Mouse (Mus musculus) kidney, adult 2 months (tissue): ENCODE measurements around the gene Prr9. TPM values are rescaled to one million over a fixed set of nuclear protein-coding genes. Genes with fewer than 3 reads are reported as not detected.

Experiments
- DNase-seq: peaks from one replicate; pipeline ENCODE4 v3.0.0; 2021
- H3K27ac ChIP-seq: fragments of 200-500 bp; 2 replicates; pipeline ENCODE4 v1.5.1; 2012; ENCODE audit warnings: low read depth, low read length, control low read depth, inconsistent platforms; ENCODE audit not compliant: insufficient read depth
- H3K27me3 ChIP-seq: fragments of 200-500 bp; replicated peaks from 2 replicates; pipeline ENCODE4 v1.6.1; 2012; ENCODE audit warnings: mild to moderate bottlenecking, moderate library complexity, low read length, inconsistent platforms; ENCODE audit not compliant: control insufficient read depth, insufficient read depth
- H3K36me3 ChIP-seq: fragments of 200-500 bp; 2 replicates; pipeline ENCODE4 v1.6.1; 2012; ENCODE audit warnings: mild to moderate bottlenecking, moderate library complexity, low read length, inconsistent platforms; ENCODE audit not compliant: control insufficient read depth, insufficient read depth
- H3K4me1 ChIP-seq: fragments of 200-500 bp; 2 replicates; pipeline ENCODE4 v1.6.1; 2011; ENCODE audit warnings: low read length; ENCODE audit not compliant: control insufficient read depth, insufficient read depth
- H3K4me3 ChIP-seq: fragments of 200-500 bp; 2 replicates; pipeline ENCODE4 v1.5.1; 2011; ENCODE audit warnings: mild to moderate bottlenecking, low read depth, low read length, control low read depth; ENCODE audit not compliant: insufficient read depth
- CTCF ChIP-seq: fragments of 200-500 bp; conservative IDR thresholded peaks from 2 replicates; pipeline ENCODE4 v1.5.1; 2011; ENCODE audit warnings: low read depth, mild to moderate bottlenecking, control low read depth, low read length, moderate library complexity, mixed read lengths; ENCODE audit not compliant: insufficient read depth, insufficient read length
- POLR2A ChIP-seq: fragments of 200-500 bp; IDR thresholded peaks from one replicate; pipeline ENCODE4 v1.6.1; 2011; ENCODE audit warnings: low read depth, low read length, control low read depth
- WGBS: fragments of 180-500 bp; shearing (Covaris S2); methylation state at CpG from one replicate; pipeline ENCODE4 v1.1.7; 2018; 5-methylcytosine and 5-hydroxymethylcytosine counted together
- polyA plus RNA-seq: library from polyadenylated mRNA; depleted of rRNA; stranded (reverse); fragments of >200 nt; gene quantifications from 2 replicates; pipeline ENCODE4 v1.2.3, GENCODE M21; 2012

Gene Prr9
- polyA plus RNA-seq, 1 experiment: not detected

DNA sequence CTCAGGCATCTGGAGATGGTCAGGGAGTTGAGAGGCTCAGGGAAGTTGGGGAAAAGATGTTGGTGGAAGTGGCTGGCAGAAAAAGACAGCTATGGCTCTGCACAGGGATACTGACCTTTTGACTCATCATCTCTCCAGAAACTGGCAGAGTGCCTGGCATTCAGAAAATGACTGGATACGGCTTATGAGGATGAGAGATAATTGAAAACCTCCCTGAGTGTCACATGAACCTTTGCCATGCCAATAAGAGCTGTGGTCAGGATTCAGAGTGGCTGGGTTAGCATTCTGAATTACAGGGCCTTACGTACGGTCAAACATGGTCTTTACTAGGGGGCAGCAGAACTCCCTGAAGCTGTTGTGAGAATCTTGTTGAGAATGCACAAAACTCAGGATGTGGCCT, 2.8 kb downstream of the Prr9 start:
- Histone ChIP-seq H3K4me3 (no peak overlapping the region), H3K36me3 (no peaks in the 10 kb centered on the region), H3K4me1 (no peaks in the 10 kb centered on the region), H3K27me3 (no peaks in the 10 kb centered on the region), H3K27ac (no peak overlapping the region)
- DNase-seq: no peak
- TF ChIP-seq POLR2A (no peak), CTCF (no peak)
- 73% methylated on average over 3 of the region's 3 CpGs for WGBS

DNA sequence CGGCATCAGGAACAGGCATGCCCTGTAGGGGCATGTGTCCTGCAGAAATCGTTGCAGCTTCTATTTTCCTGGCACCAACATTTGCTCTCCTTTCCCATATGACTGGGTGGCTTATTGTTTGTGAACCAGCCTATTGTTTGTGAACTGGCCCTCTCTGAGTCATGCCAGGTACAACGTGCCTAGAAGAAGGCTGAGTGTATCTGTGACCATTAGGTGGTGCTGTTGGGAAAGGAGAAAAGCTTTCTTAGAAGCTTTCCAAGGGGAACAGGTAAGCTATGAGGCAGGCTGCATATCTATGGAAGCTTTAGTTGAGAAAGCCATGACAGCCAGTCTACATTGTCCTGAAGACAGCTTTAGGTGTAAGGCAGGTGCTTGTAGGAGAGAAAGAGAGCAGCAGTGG, 5.8 kb downstream of the Prr9 start:
- Histone ChIP-seq H3K27ac (no peak overlapping the region), H3K27me3 (no peaks in the 10 kb centered on the region), H3K4me3 (no peak overlapping the region), H3K36me3 (no peaks in the 10 kb centered on the region), H3K4me1 (no peaks in the 10 kb centered on the region)
- 35% methylated on average over 3 of the region's 3 CpGs for WGBS
- DNase-seq: peak; percentile 33
- TF ChIP-seq CTCF (peak; percentile 44; the same call in 1 of the 2 replicates), POLR2A (no peak)

DNA sequence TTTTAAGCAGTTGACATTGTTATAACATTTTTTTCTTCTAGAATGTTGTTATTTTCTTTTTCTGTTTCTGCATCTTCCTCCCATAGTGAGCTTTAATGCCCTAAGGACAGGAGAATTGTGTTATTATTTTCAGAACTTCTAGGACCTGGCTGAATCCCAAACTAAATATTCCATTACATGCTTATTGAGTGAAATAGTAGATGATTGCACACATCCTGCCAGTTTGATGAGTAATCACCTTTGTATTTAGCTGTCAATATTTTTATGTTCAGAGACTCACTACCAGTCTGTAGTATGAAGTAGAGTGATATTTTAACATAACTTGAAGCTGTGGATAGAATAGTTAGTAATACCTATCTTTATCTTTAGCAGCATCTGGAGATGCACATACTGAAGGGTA, 12.2 kb downstream of the Prr9 start:
- H3K27ac ChIP-seq: no peak overlapping the region
- no peaks in the 10 kb centered on the region for H3K27me3 ChIP-seq
- no peaks in the 10 kb centered on the region for H3K4me1 ChIP-seq
- TF ChIP-seq POLR2A (no peak), CTCF (no peak)
- no peaks in the 10 kb centered on the region for H3K36me3 ChIP-seq
- H3K4me3 ChIP-seq: no peak overlapping the region
- no peak for DNase-seq

DNA sequence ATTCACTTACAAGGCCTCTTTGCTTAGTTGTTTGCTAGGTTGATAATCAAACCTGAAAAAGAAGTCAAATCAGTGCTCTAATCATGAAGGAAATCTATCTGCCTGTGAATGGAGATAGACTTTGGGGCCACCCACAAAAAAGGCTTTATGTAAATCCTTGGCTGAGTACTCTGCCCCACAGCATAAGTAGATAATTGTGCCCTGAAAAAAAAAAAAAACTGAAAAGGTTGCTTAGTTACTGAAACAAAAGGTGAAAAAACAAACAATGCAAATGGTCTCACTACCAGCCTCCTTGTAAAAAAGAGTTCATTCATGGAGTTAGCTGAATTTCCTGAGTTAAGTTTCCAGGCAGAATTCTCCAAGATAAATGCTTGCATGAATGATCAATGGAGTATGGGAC, 13.0 kb downstream of the Prr9 start:
- Histone ChIP-seq H3K4me3 (no peak overlapping the region), H3K4me1 (no peaks in the 10 kb centered on the region), H3K36me3 (no peaks in the 10 kb centered on the region), H3K27me3 (no peaks in the 10 kb centered on the region), H3K27ac (no peak overlapping the region)
- no peak for TF ChIP-seq CTCF
- TF ChIP-seq POLR2A: no peak
- no peak for DNase-seq

DNA sequence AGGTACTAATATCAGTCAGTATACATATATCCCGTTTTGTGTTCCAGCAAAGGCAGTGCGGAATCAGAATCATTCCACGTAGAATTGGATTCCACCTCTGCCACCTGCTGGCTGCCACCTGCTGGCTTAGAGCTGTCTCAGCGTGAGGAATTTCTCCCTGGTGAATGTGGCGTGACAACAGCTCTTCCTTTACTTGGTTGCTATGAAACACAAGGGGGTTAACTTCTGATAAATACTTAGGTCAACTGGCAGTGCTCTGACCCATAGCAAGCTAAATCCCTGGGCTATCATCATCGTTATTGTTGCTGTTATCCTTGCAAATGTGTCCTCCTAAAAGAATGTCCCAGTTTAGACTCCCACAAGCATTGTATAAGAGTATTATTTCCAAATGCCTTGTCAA, 17.2 kb downstream of the Prr9 start:
- Histone ChIP-seq H3K27ac (no peak overlapping the region), H3K27me3 (no peaks in the 10 kb centered on the region), H3K4me3 (no peak overlapping the region), H3K4me1 (no peaks in the 10 kb centered on the region), H3K36me3 (no peaks in the 10 kb centered on the region)
- DNase-seq: peak; percentile 53
- 7% methylated on average over 6 of the region's 6 CpGs for WGBS
- TF ChIP-seq POLR2A: no peak
- peak; percentile 86 for TF ChIP-seq CTCF

DNA sequence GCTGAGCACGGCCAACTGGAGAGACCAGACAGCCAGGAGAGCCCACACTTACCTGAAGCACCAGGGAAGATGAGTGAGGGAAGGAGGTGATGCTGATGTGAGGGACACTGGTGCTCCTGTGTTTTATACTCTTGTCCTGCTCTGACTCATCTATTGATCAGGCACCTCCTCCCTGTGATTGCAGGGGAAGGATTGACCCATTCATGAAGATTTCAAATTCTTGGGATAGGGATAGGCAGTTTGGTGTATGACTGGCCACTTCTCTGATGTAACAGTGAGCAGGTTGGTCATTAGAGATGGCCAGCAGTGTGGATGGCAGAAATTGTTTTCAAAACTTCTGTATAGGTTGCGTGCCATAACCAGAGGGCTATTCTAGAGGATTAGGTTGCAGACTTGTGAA, 40.7 kb downstream of the Prr9 start, which contains the start of gene Lor:
Lor (minus strand) TSS at position 101 of the 400 bp plus-strand sequence.
- Histone ChIP-seq H3K4me3 (0 out of 2 replicates have a peak within 1 kb of the TSS, but pooled peaks have one; percentile 93), H3K36me3 (no peaks in the 10 kb centered on the region), H3K4me1 (no peaks in the 10 kb centered on the region), H3K27me3 (peaks cover 6% of the 10 kb centered on the region), H3K27ac (no peak within 1 kb of the TSS)
- no peak for TF ChIP-seq CTCF
- TF ChIP-seq POLR2A: no peak
- no peak for DNase-seq
- 95% methylated on average over 2 of the region's 2 CpGs for WGBS

DNA sequence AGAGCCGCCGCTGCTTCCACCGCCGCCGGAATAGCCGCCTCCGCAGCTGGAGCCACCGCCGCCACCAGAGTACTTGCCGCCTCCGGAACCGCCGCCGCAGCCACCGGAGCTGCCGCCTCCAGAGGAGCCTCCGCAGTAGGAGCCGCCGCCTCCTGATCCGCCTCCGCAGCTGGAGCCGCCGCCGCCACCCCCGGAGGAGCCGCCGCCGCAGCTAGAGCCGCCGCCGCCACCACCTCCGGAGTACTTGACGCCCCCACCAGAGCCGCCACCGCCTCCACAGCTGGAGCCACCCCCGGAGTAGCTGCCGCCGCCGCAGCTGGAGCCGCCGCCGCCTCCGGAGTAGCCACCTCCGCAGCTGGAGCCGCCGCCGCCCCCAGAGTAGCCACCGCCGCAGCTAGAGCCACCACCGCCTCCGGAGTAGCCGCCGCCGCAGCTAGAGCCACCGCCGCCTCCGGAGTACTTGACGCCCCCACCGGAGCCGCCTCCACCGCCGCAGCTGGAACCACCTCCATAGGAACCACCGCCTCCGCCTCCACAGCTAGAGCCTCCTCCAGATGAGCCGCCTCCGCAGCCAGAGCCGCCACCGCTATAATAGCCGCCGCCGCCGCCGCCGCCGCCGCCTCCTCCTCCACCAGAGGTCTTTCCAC, 42.3 kb downstream of the Prr9 start:
- Histone ChIP-seq H3K36me3 (no peaks in the 10 kb centered on the region), H3K27me3 (peaks cover 6% of the 10 kb centered on the region), H3K27ac (no peak overlapping the region), H3K4me3 (peak overlapping the region; percentile 93), H3K4me1 (no peaks in the 10 kb centered on the region)
- WGBS: under 1% methylated on average over 64 of the region's 76 CpGs
- DNase-seq: peak; percentile 29
- TF ChIP-seq CTCF (no peak), POLR2A (no peak)
